Mouse (Mus musculus) kidney, postnatal 0 days (tissue): ENCODE measurements around the gene 1810055G02Rik. TPM values are rescaled to one million over a fixed set of nuclear protein-coding genes. Genes with fewer than 3 reads are reported as not detected.

Source experiments
- ATAC-seq: fragments of 200-750 bp; cut with Nextera tagmentation; replicated peaks from 2 replicates; pipeline ENCODE4 v1.8.0; 2017; ENCODE audit warnings: low read depth, moderate number of reproducible peaks, moderate TSS enrichment, moderate library complexity; ENCODE audit not compliant: low FRiP score
- DNase-seq: peaks from one replicate; pipeline ENCODE4 v3.0.0-alpha.2; 2016; ENCODE audit warnings: low spot score
- H3K27ac ChIP-seq: fragments of 300-500 bp; sonication (generic); 2 replicates; pipeline ENCODE4 v1.5.1; 2014; ENCODE audit warnings: mild to moderate bottlenecking
- H3K27me3 ChIP-seq: fragments of 300-500 bp; sonication (generic); 2 replicates; pipeline ENCODE4 v1.6.1; 2014; ENCODE audit warnings: low read length, mixed read lengths; ENCODE audit not compliant: insufficient read depth
- H3K36me3 ChIP-seq: fragments of 300-500 bp; sonication (generic); 2 replicates; pipeline ENCODE4 v1.6.1; 2014; ENCODE audit warnings: low read length, mixed read lengths; ENCODE audit not compliant: insufficient read depth
- H3K4me1 ChIP-seq: fragments of 300-500 bp; sonication (generic); replicated peaks from 2 replicates; pipeline ENCODE4 v1.6.1; 2014; ENCODE audit warnings: antibody characterized with exemption, low read length, mixed read lengths; ENCODE audit not compliant: insufficient read depth
- H3K4me2 ChIP-seq: fragments of 300-500 bp; sonication (generic); 2 replicates; pipeline ENCODE4 v1.6.1; 2014; ENCODE audit warnings: mild to moderate bottlenecking, low read length, moderate library complexity, mixed read lengths
- H3K4me3 ChIP-seq: fragments of 300-500 bp; sonication (generic); replicated peaks from 2 replicates; pipeline ENCODE4 v1.5.1; 2014; ENCODE audit warnings: low read depth, low read length
- H3K9ac ChIP-seq: fragments of 300-500 bp; sonication (generic); 2 replicates; pipeline ENCODE4 v1.6.1; 2014; ENCODE audit warnings: low read depth, low read length
- H3K9me3 ChIP-seq: fragments of 300-500 bp; sonication (generic); replicated peaks from 2 replicates; pipeline ENCODE4 v1.6.1; 2016; ENCODE audit warnings: low read length, inconsistent platforms, mixed read lengths
- CTCF ChIP-seq: IDR thresholded peaks from 2 replicates; pipeline ENCODE4 v1.5.1; 2016; ENCODE audit warnings: antibody characterized with exemption, low read depth, mild to moderate bottlenecking, moderate library complexity
- WGBS: fragments of 180-500 bp; shearing (Covaris S2); extraction: QIAGEN DNeasy Blood & Tissue Kit; methylation state at CpG from one replicate; pipeline ENCODE4 v1.1.7; 2014; 5-methylcytosine and 5-hydroxymethylcytosine counted together
- polyA plus RNA-seq: library from polyadenylated mRNA; unstranded; fragments of >200 nt; fragmentation: Nextera tagmentation; extraction: Ambion mirVana; gene quantifications from 2 replicates; pipeline ENCODE4 v1.2.1, GENCODE M21; 2015

The 1810055G02Rik gene
- polyA plus RNA-seq, 1 experiment from 2014 or later: 27.3 TPM

DNA sequence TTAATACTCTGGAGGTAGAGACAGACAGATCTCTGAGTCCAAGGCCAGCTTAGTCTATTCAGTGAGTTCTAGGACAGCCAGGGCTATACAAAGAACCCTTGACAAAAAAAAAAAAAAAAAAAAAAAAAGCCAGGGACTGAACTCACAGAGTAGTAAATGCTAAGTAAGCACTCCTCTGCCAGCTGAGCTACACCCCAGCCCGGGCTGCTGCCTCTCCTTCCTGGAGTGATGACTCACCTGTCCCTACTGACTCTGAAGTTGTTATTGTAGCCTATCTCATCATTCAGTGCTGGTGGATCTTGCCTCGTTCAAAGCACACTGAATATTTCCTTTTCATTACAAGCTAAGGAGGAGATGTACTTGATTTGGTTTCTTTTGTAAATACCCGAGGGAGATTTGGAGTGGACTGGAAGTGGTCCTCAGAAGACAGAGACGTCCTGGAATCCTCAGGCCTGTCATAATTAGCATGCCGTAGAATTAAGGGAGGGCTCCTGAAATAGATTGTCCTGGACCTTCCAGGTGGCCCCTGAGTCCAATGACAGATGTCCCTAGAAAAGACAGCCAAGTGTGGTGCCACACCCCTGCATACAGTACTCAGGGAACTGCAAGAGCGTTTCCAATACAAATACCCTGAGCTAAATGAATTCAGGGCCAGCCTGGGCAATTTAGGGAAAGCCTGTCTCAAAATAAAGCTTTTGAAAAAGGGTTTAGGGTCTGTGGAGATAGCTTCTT, 15.5 kb upstream of the 1810055G02Rik start:
- H3K4me2 ChIP-seq: no peak overlapping the region
- no peak overlapping the region for H3K4me3 ChIP-seq
- H3K9me3 ChIP-seq: no peaks in the 10 kb centered on the region
- ATAC-seq (no peak), DNase-seq (no peak)
- TF ChIP-seq CTCF: no peak
- H3K27ac ChIP-seq: no peak overlapping the region
- WGBS: 49% methylated on average over 6 of the region's 6 CpGs
- H3K9ac ChIP-seq: no peak overlapping the region
- no peaks in the 10 kb centered on the region for H3K36me3 ChIP-seq
- H3K4me1 ChIP-seq: 0 out of 2 replicates have a peak, but pooled peaks cover 3% of the 10 kb centered on the region
- H3K27me3 ChIP-seq: no peaks in the 10 kb centered on the region

- no peaks in the 10 kb centered on the region for H3K9me3 ChIP-seq
Observed at GRCm38 (mm10) chr19:3694476-3694875, 13.6 kb upstream of the 1810055G02Rik start.

GRCm38 (mm10) chr19:3695006-3695405, 13.1 kb upstream of the 1810055G02Rik start:
- WGBS: 73% methylated on average over 3 of the region's 3 CpGs
- H3K9ac ChIP-seq: no peak overlapping the region
- no peak for DNase-seq

More at GRCm38 (mm10) chr19:3694476-3694875, 13.6 kb upstream of the 1810055G02Rik start:
- WGBS: 78% methylated on average over 2 of the region's 2 CpGs
- no peak overlapping the region for H3K4me2 ChIP-seq
- no peaks in the 10 kb centered on the region for H3K36me3 ChIP-seq
- no peak overlapping the region for H3K9ac ChIP-seq
- H3K27me3 ChIP-seq: no peaks in the 10 kb centered on the region
- no peak overlapping the region for H3K27ac ChIP-seq
- ATAC-seq: no peak
- TF ChIP-seq CTCF: no peak
- no peaks in the 10 kb centered on the region for H3K4me1 ChIP-seq
- no peak for DNase-seq
- no peak overlapping the region for H3K4me3 ChIP-seq

DNA sequence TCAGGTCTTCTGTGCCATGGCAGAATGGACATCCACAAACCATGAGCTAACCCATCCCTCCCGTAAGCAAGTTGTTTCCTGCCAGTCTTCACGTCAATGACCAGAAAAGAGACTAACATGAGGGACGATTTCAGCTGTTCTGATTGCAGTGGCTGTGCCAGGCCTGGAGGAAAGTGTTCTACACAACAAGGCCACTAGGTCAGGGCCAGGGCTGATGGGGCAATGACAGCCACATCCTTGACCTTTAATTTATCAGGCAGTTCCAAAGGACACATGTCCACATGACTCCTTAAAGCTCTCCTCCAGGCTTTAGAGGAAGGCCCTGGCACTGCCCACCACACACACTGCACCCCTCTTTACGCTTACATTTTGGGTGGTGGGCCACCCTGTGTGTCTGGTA, 12.6 kb upstream of the 1810055G02Rik start:
- DNase-seq (no peak), ATAC-seq (no peak)
- Histone ChIP-seq H3K27me3 (no peaks in the 10 kb centered on the region), H3K36me3 (no peaks in the 10 kb centered on the region), H3K4me3 (no peak overlapping the region), H3K4me1 (no peaks in the 10 kb centered on the region), H3K9ac (no peak overlapping the region), H3K9me3 (no peaks in the 10 kb centered on the region), H3K4me2 (no peak overlapping the region), H3K27ac (no peak overlapping the region)
- TF ChIP-seq CTCF: no peak
- 79% methylated on average over 4 of the region's 4 CpGs for WGBS

More at GRCm38 (mm10) chr19:3695006-3695405, 13.1 kb upstream of the 1810055G02Rik start:
- no peak for TF ChIP-seq CTCF
- Histone ChIP-seq H3K4me3 (no peak overlapping the region), H3K4me2 (no peak overlapping the region), H3K9me3 (no peaks in the 10 kb centered on the region), H3K4me1 (no peaks in the 10 kb centered on the region), H3K27ac (no peak overlapping the region), H3K27me3 (no peaks in the 10 kb centered on the region), H3K36me3 (no peaks in the 10 kb centered on the region)
- no peak for ATAC-seq

DNA sequence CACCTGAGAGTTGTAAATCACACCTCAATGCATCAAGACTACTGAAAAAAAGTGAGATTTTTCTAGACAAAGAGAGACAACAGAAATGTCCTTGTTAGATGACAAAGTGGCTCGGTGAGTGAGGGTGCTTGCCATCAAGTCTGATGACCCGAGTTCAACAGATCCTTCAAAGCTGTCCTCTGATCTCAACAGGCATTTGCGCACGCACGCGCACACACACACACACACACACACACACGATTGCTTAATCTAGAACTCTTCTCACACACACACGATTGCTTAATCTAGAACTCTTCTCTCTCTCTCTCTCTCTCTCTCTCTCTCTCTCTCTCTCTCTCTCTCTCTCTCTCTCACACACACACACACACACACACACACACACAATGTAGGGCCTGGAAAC, 12.1 kb upstream of the 1810055G02Rik start:
- H3K9me3 ChIP-seq: no peaks in the 10 kb centered on the region
- no peaks in the 10 kb centered on the region for H3K4me1 ChIP-seq
- DNase-seq (no peak), ATAC-seq (no peak)
- 87% methylated on average over 8 of the region's 8 CpGs for WGBS
- no peak overlapping the region for H3K27ac ChIP-seq
- H3K9ac ChIP-seq: no peak overlapping the region
- no peaks in the 10 kb centered on the region for H3K36me3 ChIP-seq
- no peak for TF ChIP-seq CTCF
- no peak overlapping the region for H3K4me2 ChIP-seq
- H3K4me3 ChIP-seq: no peak overlapping the region
- no peaks in the 10 kb centered on the region for H3K27me3 ChIP-seq

DNA sequence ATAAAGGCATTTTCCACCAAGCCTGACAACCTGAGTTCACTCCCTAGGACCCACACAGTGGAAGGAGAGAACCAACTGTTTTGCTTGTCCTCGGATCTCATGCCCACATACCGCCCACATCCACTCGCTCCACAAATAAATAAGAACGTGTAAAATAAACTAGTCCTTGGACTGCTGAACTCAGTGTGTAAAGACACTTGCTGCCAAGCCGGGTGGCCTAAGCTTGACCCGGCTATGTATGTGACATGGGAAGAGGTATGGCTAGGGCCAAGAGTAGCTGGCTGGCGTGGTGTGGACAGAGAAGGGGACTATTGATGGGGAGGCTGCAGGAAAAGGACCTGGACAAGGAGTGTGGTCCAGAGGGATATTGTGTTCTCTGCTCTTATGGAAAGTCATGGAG, 10.1 kb upstream of the 1810055G02Rik start:
- TF ChIP-seq CTCF: no peak
- no peaks in the 10 kb centered on the region for H3K9me3 ChIP-seq
- H3K36me3 ChIP-seq: no peaks in the 10 kb centered on the region
- H3K4me3 ChIP-seq: no peak overlapping the region
- no peak overlapping the region for H3K27ac ChIP-seq
- DNase-seq: no peak
- 74% methylated on average over 7 of the region's 7 CpGs for WGBS
- no peaks in the 10 kb centered on the region for H3K27me3 ChIP-seq
- no peak overlapping the region for H3K4me2 ChIP-seq
- no peaks in the 10 kb centered on the region for H3K4me1 ChIP-seq
- no peak overlapping the region for H3K9ac ChIP-seq
- no peak for ATAC-seq
